Mouse (Mus musculus) gonadal fat pad, adult 2 months (tissue): ENCODE data around the gene Rac3. TPM values are rescaled to one million over a fixed set of nuclear protein-coding genes. Genes with fewer than 3 reads are reported as not detected.
"Not testable (repeated sequence)": the region's sequence is repeated elsewhere in the genome, so short reads cannot be mapped to it uniquely, and the experiment has no call there.

Experiments used
- DNase-seq: peaks from one replicate; pipeline ENCODE4 v3.0.0-alpha.2; 2012; ENCODE audit warnings: low read depth
- polyA plus RNA-seq: library from polyadenylated mRNA; depleted of rRNA; stranded (reverse); fragments of >200 nt; gene quantifications from 2 replicates; pipeline ENCODE4 v1.2.3, GENCODE M21; 2012; rRNA removed

Rac3 gene
- 18.2 and 19.0 TPM in 2 replicates for polyA plus RNA-seq

DNA sequence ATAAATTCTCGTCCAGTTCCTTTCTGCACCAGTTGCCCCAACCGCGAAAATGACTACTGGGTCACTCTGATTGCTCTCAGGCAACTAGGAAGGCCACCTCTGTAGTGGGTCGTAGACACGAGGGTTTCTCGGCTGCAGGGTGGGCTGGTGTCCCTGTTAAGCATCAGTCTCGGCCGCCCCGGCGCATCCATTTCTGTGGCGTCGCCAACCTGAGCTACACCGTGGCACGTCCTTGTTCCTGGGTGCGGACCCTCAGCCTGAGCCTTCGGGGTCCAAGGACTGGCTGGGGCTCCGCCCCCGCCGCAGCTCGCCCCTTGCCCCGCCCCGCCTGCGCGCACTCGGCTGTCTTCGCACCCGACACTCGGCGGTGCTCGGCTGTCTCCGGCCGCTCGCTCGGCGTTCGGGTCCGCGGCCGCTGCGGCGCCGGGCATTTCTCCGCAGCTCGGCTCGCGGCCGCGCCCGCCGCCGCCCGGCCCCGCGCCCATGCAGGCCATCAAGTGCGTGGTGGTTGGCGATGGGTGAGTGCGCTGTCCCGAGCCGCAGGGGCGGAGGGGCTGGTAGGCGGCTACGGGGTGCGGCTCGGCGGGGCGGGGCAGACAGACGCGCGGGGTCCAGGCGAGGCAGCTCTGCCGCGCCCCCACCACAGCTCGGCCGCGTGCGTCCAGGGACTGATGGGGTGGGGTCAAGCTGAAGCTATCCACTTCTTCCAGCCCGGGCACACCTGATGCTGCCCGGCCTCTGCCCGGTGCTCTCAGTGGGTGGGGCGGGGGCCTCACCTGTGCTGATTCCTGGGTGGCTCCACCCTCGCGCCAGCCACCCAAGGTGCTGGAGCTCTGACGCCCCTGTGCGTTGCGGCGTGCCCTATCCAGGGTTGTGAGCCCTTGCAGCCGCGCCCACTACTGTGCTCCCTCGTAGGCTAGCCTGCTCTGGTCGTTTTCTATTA, at the start of gene Rac3:
Rac3 (plus strand) TSS at position 347 of the 943 bp plus-strand sequence.
- no peak for DNase-seq

DNA sequence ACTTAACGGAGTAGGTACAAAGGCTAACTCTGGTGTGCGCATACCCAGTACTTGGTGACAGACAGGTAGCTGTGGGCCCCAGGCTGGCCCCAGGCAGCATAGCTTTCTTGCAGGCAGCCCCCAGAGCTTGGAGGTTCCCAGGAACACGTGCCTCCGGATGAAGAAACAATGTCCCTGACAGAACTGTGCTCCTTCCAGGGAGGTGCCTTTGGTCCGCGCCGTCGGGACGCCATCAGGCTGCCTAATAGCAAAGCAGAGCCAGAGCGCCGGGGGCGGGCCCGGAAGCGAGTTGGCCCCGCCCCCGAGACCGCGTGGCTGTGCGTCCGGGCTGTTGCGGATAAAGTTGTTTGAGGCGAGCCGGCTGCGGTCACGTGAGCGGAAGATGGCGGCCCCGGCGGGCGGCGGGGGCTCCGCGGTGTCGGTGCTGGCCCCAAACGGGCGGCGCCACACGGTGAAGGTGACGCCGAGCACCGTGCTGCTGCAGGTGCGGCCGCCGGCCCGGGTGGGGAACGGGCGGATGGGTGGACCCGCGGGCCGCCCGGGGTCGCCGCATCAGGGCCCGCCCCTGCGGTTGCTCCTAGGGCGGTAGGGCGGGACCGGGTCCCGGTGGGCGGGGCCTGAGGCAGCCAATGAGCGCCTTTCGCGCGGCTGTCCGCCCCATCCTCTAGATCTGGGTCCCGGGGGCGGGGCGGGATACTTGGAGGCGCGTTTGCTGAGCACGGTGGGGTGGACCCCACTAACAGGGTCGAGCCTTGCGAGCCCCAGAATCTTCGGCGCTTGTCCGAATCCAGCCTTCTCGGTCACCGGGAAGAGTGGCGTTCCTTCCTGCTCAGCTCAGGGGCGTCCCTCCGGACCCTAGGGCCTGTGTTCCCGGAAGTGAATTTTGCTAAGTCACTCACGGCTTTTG, 48.3 kb upstream of the Rac3 start, which contains the start of gene Aspscr1:
Aspscr1 (plus strand) TSS at position 287 of the 907 bp plus-strand sequence.
- DNase-seq = no peak

- DNase-seq = no peak
Measured at GRCm38 (mm10) chr11:120673594-120674122, 47.6 kb upstream of the Rac3 start.

DNA sequence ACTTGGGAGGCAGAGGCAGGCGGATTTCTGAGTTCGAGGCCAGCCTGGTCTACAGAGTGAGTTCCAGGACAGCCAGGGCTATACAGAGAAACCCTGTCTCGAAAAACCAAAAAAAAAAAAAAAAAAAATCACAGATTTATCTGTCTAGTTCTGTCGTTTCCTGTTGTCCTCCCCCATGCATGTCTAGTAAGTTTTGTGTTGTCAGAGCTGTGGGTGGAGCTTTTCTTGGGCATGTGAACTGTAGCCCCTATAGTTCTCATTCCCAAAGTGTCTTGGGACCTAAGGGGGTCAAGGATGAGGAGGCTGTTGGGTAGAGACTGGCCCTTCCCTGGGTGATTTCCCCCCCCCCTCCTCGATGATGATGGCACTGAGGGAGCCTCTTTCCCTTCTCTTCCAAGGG, 45.4 kb upstream of the Rac3 start:
- DNase-seq = not testable (repeated sequence)

GRCm38 (mm10) chr11:120676951-120677350, 44.3 kb upstream of the Rac3 start:
- no peak for DNase-seq

GRCm38 (mm10) chr11:120679909-120680308, 41.4 kb upstream of the Rac3 start:
- DNase-seq = no peak

DNA sequence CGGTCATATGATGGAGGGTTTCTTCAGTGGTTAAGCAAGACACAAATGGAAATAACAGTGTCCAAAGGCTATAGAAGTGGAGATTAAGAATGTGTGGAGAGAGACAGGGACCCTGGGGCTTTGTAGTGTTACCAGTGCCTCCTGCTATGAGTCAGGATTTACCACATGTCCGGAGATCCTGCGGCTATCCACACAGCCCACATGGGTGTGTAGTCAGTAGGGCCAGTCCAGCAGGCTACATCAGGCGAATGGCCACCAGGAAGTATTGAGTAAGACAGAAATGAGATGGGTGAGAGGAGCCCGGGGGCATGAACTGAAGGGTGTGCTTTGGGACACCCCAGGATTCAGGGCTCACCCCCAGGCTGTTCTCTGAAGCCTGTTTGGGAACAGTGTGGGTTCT, 38.6 kb upstream of the Rac3 start:
- DNase-seq = no peak

GRCm38 (mm10) chr11:120683536-120683935, 37.7 kb upstream of the Rac3 start:
- no peak for DNase-seq

DNA sequence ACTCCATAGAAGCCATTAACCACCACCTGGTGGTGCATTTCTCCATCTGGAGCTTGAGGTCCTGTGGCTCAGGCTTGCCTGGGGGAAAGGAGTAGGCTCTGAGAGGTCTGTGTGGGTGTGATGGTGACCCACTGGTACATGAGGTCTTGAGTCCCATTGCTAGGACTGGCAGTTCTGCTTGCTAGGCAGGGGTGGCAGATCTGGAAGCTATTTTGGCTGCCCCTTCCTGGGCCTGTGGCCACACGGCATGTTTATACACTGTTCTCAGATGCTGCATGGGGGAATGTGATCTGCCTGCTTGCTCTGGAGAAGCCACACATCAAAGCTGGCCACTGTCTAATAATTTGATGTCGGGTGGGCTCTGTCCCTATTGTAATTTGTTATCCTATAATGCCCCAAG, 37.2 kb upstream of the Rac3 start:
- DNase-seq = no peak

GRCm38 (mm10) chr11:120684660-120685059, 36.6 kb upstream of the Rac3 start:
- no peak for DNase-seq

GRCm38 (mm10) chr11:120686650-120687272, 34.5 kb upstream of the Rac3 start:
- no peak for DNase-seq

GRCm38 (mm10) chr11:120689365-120689764, 31.9 kb upstream of the Rac3 start:
- no peak for DNase-seq

DNA sequence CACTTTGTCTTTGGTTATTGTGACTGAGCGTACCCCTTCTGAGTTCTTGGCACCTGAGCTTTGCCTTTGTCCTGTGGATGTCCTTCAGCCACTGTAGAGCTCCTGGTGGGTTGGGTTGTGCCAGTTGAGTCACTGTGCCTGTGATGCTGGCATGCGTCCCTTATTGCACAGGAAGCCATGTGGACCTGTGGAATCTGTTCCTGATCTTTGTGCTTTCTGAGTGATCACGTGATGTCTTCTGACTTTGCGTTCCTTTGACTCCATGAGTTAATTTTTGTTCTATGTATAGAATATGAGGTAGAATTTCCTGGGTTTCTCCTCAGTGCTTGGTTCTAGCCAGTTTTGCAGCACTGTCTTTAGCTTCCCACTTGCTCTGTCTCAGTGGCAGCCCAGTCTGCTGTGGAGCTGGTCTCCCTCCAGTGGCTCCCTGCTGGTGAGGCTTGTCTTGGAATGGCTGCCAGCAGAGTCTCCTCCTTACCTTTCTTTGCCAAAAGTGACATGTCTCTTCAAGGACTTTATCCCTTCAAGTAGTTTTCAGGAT, 28.7 kb upstream of the Rac3 start:
- DNase-seq = no peak

DNA sequence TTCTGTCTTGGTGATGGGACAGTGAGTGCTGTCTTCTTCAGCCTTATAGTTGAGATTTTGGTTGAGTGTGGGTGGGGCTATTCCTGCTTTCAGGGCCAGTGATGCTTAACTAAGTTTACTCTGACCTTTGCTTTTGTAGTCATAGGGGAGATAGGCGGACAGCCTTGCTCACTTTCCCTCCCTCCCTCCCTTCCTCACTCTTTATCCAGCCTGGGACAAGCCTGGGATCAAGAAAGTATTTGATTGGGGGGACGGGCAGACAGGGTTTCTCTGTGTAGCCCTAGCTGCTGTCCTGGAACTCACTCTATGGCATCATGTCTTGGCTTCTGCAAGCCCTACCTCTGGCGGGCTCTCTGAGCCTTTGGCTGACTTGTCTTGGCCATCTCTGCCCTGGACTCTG, 27.8 kb upstream of the Rac3 start:
- DNase-seq = no peak

GRCm38 (mm10) chr11:120695184-120695583, 26.1 kb upstream of the Rac3 start:
- no peak for DNase-seq

GRCm38 (mm10) chr11:120695641-120696040, 25.6 kb upstream of the Rac3 start:
- no peak for DNase-seq

DNA sequence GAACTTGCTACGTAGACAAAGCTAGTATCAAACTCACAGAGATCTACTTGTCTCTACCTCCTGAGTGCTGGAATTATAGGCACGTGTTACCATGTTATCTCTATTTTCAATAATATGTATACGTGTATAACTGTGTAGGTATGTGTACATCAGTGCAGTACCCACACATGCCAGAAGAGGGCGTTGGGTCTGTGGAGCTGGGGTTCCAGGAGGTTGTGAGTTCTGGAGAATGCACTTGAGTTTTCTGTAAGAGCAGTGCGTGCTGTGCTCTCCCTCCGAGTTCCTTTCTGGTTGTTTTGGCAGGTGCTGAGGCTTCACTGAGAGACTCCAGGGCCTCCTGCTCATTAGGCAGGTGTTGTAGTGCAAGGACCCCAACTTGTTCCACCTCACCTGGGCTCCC, 24.7 kb upstream of the Rac3 start:
- no peak for DNase-seq

DNA sequence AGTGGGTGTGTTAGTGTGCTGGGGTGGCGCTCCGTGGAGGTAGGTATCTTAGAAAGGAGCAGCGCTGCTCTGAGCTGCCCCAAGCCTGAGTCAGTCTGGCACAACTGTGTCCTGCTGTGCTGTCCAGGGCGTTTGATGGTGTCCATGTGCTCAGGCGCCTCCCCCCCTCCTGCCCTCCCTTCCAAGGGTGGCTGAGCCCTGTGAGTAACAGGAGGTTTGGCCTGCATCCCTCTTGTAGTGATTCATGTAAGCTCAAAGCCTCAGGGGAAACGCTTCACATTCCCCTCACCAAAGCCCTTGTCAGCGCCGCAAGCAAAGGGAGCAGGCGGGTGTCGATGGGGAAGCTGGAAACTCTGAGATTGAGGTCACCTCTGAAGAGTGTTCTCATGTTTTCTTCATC, 23.5 kb upstream of the Rac3 start:
- DNase-seq = no peak

GRCm38 (mm10) chr11:120703696-120704454, 17.4 kb upstream of the Rac3 start:
- no peak for DNase-seq

DNA sequence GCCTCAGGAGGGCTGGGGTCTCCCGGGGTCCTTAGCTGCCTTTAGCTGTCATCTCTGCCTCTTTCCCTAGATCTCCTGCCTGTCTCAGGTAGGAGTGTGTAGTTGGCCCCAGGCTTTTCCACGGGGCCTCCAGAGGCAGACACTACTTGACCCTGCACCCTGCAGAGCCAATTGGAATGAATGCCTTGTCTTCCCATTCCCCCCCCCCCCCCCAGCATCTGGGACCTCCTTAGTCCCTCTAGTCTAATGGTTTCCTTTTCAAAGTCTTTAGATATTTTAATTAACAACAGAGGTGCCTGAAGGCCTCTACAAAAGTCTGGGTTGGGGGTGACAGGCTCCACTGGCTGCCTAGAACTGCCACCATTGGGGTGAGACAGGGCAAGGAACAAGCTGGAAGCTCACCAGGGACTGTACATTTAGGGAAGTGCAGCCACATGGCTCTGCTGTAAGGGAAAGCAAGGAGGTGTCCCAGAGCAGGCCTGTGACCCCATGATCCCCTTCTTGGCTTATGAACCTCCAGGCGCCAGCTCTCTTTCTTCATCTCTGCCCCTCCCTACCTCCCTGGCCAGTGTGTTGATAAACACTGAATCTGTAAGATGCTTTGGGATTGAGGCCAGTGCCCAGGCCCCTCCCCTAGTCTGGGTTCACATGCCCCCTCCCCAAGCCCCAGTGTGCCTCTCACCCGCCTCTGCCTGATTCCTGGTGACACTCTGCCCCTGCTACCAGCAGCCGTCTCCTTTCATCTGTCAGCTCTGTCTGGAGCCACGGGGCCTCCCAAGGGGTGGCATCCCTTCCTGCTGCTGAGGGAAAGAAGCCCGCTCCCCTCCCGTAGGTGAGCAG, 16.6 kb upstream of the Rac3 start:
- DNase-seq = no peak
